Mouse (Mus musculus) forebrain, embryonic 11.5 days (tissue): Measurements from ENCODE around the gene Gdf1. TPM values are rescaled to one million over a fixed set of nuclear protein-coding genes. Genes with fewer than 3 reads are reported as not detected.

Experiments used
- ATAC-seq: fragments of 200-750 bp; cut with Nextera tagmentation; replicated peaks from 2 replicates; pipeline ENCODE4 v1.8.0; 2017; ENCODE audit warnings: moderate TSS enrichment; ENCODE audit not compliant: low FRiP score
- DNase-seq: peaks from one replicate; pipeline ENCODE4 v3.0.0-alpha.2; 2017; ENCODE audit warnings: low spot score
- H3K27ac ChIP-seq: fragments of 300-500 bp; sonication (generic); 2 replicates; pipeline ENCODE4 v1.5.1; 2014; ENCODE audit warnings: low read depth, low read length
- H3K27me3 ChIP-seq: fragments of 300-500 bp; sonication (generic); 2 replicates; pipeline ENCODE4 v1.6.1; 2014; ENCODE audit warnings: mild to moderate bottlenecking, low read length, mixed read lengths; ENCODE audit not compliant: control insufficient read depth, insufficient read depth
- H3K36me3 ChIP-seq: fragments of 300-500 bp; sonication (generic); 2 replicates; pipeline ENCODE4 v1.6.1; 2014; ENCODE audit warnings: mild to moderate bottlenecking, low read length, moderate library complexity, mixed read lengths; ENCODE audit not compliant: control insufficient read depth, insufficient read depth
- H3K4me1 ChIP-seq: fragments of 300-500 bp; sonication (generic); replicated peaks from 2 replicates; pipeline ENCODE4 v1.6.1; 2014; ENCODE audit warnings: low read length, mixed read lengths; ENCODE audit not compliant: control insufficient read depth, insufficient read depth
- H3K4me2 ChIP-seq: fragments of 300-500 bp; sonication (generic); 2 replicates; pipeline ENCODE4 v1.6.1; 2014; ENCODE audit warnings: low read depth, mild to moderate bottlenecking, low read length, moderate library complexity, mixed read lengths; ENCODE audit not compliant: severe bottlenecking
- H3K4me3 ChIP-seq: fragments of 300-500 bp; sonication (generic); 2 replicates; pipeline ENCODE4 v1.5.1; 2014; ENCODE audit warnings: low read depth, low read length
- H3K9ac ChIP-seq: fragments of 300-500 bp; sonication (generic); 2 replicates; pipeline ENCODE4 v1.6.1; 2014; ENCODE audit warnings: low read length
- H3K9me3 ChIP-seq: fragments of 300-500 bp; sonication (generic); 2 replicates; pipeline ENCODE4 v1.6.1; 2016; ENCODE audit warnings: low read length, mixed read lengths; ENCODE audit not compliant: control insufficient read depth
- WGBS: fragments of 180-500 bp; shearing (Covaris S2); extraction: QIAGEN DNeasy Blood & Tissue Kit; methylation state at CpG from one replicate; pipeline ENCODE4 v1.1.7; 2014; 5-methylcytosine and 5-hydroxymethylcytosine counted together
- polyA plus RNA-seq: library from polyadenylated mRNA; unstranded; fragments of >200 nt; fragmentation: Nextera tagmentation; extraction: Ambion mirVana; gene quantifications from 2 replicates; pipeline ENCODE4 v1.2.1, GENCODE M21; 2014

Gene Gdf1
- polyA plus RNA-seq, 1 experiment from 2014 or later, result 2.6 TPM

DNA sequence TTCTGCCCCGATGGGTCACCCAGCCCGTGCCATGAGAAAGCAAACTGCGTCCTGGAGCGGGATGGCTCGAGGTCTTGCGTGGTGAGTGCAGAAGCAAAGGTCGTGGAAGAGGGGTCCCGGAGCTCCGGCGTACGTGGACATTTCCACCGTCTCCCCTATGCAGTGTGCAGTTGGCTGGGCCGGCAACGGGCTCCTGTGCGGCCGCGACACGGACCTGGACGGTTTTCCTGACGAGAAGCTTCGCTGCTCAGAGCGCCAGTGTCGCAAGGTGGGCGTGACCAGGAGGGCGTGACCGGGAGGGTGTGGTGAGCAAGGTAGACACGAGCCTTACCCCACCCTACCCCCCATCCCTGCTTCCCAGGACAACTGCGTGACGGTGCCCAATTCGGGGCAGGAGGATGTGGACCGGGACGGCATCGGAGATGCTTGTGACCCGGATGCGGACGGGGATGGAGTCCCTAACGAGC, 46.7 kb downstream of the Gdf1 start:
- ATAC-seq (no peak), DNase-seq (peak; percentile 60)
- H3K4me2 ChIP-seq, result no peak overlapping the region
- 6% methylated on average over 37 of the region's 37 CpGs for WGBS
- H3K9ac ChIP-seq, result no peak overlapping the region
- H3K9me3 ChIP-seq, result no peaks in the 10 kb centered on the region
- no peak overlapping the region for H3K27ac ChIP-seq
- H3K4me3 ChIP-seq, result no peak overlapping the region
- no peaks in the 10 kb centered on the region for H3K36me3 ChIP-seq
- peaks cover 13% of the 10 kb centered on the region for H3K4me1 ChIP-seq
- peaks cover 68% of the 10 kb centered on the region for H3K27me3 ChIP-seq

DNA sequence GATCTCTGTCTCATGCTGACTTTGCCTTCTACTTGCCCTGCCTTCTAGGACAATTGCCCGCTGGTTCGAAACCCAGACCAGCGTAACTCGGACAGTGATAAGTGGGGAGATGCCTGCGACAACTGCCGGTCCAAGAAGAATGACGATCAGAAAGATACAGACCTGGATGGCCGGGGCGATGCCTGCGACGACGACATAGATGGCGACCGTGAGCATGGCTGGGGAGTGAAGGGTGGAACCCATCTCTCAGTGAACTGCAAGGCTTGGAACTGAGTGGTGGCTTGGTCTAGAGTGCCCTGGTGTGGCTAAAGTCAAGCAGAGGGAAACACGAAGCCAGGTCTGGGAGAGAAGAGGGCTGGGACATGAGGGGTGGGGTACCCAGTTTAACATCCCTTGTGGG, 47.4 kb downstream of the Gdf1 start:
- H3K4me2 ChIP-seq, result no peak overlapping the region
- WGBS, result 11% methylated on average over 15 of the region's 15 CpGs
- no peak overlapping the region for H3K27ac ChIP-seq
- ATAC-seq (no peak), DNase-seq (no peak)
- no peaks in the 10 kb centered on the region for H3K9me3 ChIP-seq
- H3K36me3 ChIP-seq, result no peaks in the 10 kb centered on the region
- no peak overlapping the region for H3K4me3 ChIP-seq
- no peak overlapping the region for H3K9ac ChIP-seq
- peaks cover 13% of the 10 kb centered on the region for H3K4me1 ChIP-seq
- peaks cover 62% of the 10 kb centered on the region for H3K27me3 ChIP-seq

GRCm38 (mm10) chr8:70380069-70380468, 50.5 kb downstream of the Gdf1 start:
- H3K27me3 ChIP-seq, result peaks cover 32% of the 10 kb centered on the region

More at GRCm38 (mm10) chr8:70380069-70380468, 50.5 kb downstream of the Gdf1 start:
- DNase-seq, result no peak
- Histone ChIP-seq H3K4me3 (no peak overlapping the region), H3K4me1 (peaks cover 2% of the 10 kb centered on the region; the same call in 1 of the 2 replicates), H3K27ac (no peak overlapping the region), H3K9me3 (no peaks in the 10 kb centered on the region), H3K9ac (no peak overlapping the region), H3K36me3 (no peaks in the 10 kb centered on the region), H3K4me2 (no peak overlapping the region)
- no peak for ATAC-seq
- WGBS, result 83% methylated on average over 12 of the region's 12 CpGs

Other genes with a start within 250 kb of the Gdf1 start
- 0.05 TPM in 1 of 2 replicates, not detected in the other for gene Hapln4, start 246.4 kb upstream of the Gdf1 start, polyA plus RNA-seq
- 51.5 and 60.4 TPM in 2 replicates for gene Ncan, start 208.9 kb upstream of the Gdf1 start, polyA plus RNA-seq
- 20.7 and 23.9 TPM in 2 replicates for gene Nr2c2ap, start 198.5 kb upstream of the Gdf1 start, polyA plus RNA-seq
- 15.2 and 17.6 TPM in 2 replicates for gene Rfxank, start 190.7 kb upstream of the Gdf1 start, polyA plus RNA-seq
- 40.5 and 41.9 TPM in 2 replicates for gene Borcs8, start 190.3 kb upstream of the Gdf1 start, polyA plus RNA-seq
- 0.67 and 1.1 TPM in 2 replicates for gene Mef2b, start 190.1 kb upstream of the Gdf1 start, polyA plus RNA-seq
- 42.5 and 45.1 TPM in 2 replicates for gene Tmem161a, start 157.5 kb upstream of the Gdf1 start, polyA plus RNA-seq
- 1.9 and 2.5 TPM in 2 replicates for gene Slc25a42, start 117.5 kb upstream of the Gdf1 start, polyA plus RNA-seq
- gene Sugp2, start 95.6 kb upstream of the Gdf1 start, polyA plus RNA-seq, result 60.4 and 74.7 TPM in 2 replicates
- gene Armc6, start 95.4 kb upstream of the Gdf1 start, polyA plus RNA-seq, result 31.2 and 35.7 TPM in 2 replicates
- 87.6 and 91.4 TPM in 2 replicates for gene Homer3, start 47.0 kb upstream of the Gdf1 start, polyA plus RNA-seq
- 54.4 and 61.5 TPM in 2 replicates for gene Ddx49, start 27.3 kb upstream of the Gdf1 start, polyA plus RNA-seq
- gene Cope, start 27.3 kb upstream of the Gdf1 start, polyA plus RNA-seq, result 220 and 268 TPM in 2 replicates
- gene Cers1, start 14.0 kb upstream of the Gdf1 start, polyA plus RNA-seq, result 10.6 and 11.0 TPM in 2 replicates
- gene Upf1, start 23.5 kb downstream of the Gdf1 start, polyA plus RNA-seq, result 25.6 and 25.8 TPM in 2 replicates
- 0.56 TPM in 1 of 2 replicates, not detected in the other for gene Comp, start 43.7 kb downstream of the Gdf1 start, polyA plus RNA-seq
- gene Crtc1, start 109.8 kb downstream of the Gdf1 start, polyA plus RNA-seq, result 16.3 and 18.1 TPM in 2 replicates
- 17.5 and 19.5 TPM in 2 replicates for gene Klhl26, start 147.2 kb downstream of the Gdf1 start, polyA plus RNA-seq
- gene Tmem59l, start 157.5 kb downstream of the Gdf1 start, polyA plus RNA-seq, result 10.4 and 10.6 TPM in 2 replicates
- 4.9 and 10.9 TPM in 2 replicates for gene Crlf1, start 163.3 kb downstream of the Gdf1 start, polyA plus RNA-seq
- gene Rex1bd, start 176.9 kb downstream of the Gdf1 start, polyA plus RNA-seq, result 113 and 123 TPM in 2 replicates
- gene Uba52, start 181.0 kb downstream of the Gdf1 start, polyA plus RNA-seq, result 715 TPM in 2 replicates
- gene Fkbp8, start 197.9 kb downstream of the Gdf1 start, polyA plus RNA-seq, result 268 and 290 TPM in 2 replicates
- gene Kxd1, start 198.1 kb downstream of the Gdf1 start, polyA plus RNA-seq, result 56.0 and 59.9 TPM in 2 replicates
- gene Ell, start 209.6 kb downstream of the Gdf1 start, polyA plus RNA-seq, result 21.8 and 22.2 TPM in 2 replicates